ENCODE assay signal across 7 mouse cellular contexts in the genomic region with DNA sequence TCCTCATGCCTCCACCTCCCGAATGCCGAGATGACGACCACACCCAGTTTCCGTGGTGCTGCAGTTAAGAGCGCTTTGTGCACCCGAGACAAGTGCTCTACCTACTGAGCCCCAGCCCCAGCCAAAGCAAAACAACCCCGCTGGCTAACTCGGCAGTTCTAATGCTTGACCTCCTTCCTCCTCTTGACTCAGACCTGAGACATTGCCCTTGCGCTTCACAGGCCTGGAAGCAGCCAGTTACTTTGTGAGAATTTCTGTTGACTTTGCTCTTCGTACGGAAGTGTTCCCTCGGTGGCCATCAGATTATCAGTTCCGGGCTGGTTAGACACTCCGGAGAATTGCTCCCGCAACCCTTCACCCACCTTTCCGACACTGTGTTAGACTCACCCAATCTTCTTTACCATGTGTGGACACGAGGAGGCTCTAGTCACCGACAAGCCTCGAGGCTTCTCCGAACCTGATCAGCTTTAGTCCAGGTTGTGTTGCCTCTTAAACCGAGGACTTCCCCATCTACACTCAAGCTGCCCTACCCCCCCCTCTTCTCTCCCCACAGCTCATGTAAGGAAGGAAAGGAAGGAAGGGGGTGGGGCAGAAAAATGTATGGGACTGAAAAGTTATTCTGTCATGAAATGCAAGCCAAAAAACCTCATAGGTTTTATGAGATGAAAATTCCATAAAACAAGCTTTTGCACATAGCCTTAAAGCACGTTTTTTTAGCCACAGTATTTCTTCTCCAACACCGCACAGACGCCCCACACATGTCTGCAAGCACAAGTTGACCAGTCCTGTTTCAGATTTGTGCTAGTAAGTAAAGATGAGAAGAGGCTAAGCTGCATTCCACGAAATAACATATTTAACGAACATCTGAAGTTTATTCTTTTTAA. TPM values are rescaled to one million over a fixed set of nuclear protein-coding genes. Genes with fewer than 3 reads are reported as not detected.
A peak's percentile ranks its signal among the peaks of the same experiment; 100 is the strongest.
DNase-seq lines count a peak whose midpoint lies in the region; ATAC-seq and TF ChIP-seq lines count a peak whose summit lies in the region.

No protein-coding gene starts in this region.

- no peaks in the 10 kb centered on the region for H3K9me3 ChIP-seq in E14TG2a.4 (ENCODE audit: low read length)
- no peaks in the 10 kb centered on the region for H3K9me3 ChIP-seq in stomach, embryonic 16.5 days (replicated peaks; ENCODE audit: control insufficient read depth, low read length)

- ATAC-seq in activated CD4-positive, CD25-positive, alpha-beta regulatory T cell, adult 4 months = peak; percentile 60
- peak; percentile 57 to 77 for ATAC-seq in hematopoietic stem cell, adult 5-6 weeks (replicated peaks in 1 of 2; ENCODE audit: insufficient read depth in 1 of 2, low FRiP score in 2 of 2, low TSS enrichment in 1 of 2, low read depth in 1 of 2, poor library complexity in 2 of 2, severe bottlenecking in 2 of 2)
- ATAC-seq in stomach, embryonic 16.5 days (ENCODE audit: insufficient read depth, low FRiP score) = 0 out of 2 replicates have a peak, but pooled peaks have one; percentile 5

- peak overlapping the region; percentile 50 for H3K9ac ChIP-seq in stomach, embryonic 16.5 days (ENCODE audit: low read length)

- H3K36me3 ChIP-seq in E14TG2a.4 (ENCODE audit: insufficient read depth, low read length) = no peaks in the 10 kb centered on the region
- no peaks in the 10 kb centered on the region for H3K36me3 ChIP-seq in stomach, embryonic 16.5 days (ENCODE audit: control insufficient read depth, insufficient read depth, low read length)

- TF ChIP-seq POLR2A in lung, adult 2 months (IDR thresholded peaks at IDR 0.05; ENCODE audit: borderline replicate concordance, extremely low read depth, low read depth, low read length) = peak; percentile 44; the same call in 1 of the 2 replicates

- peak overlapping the region; percentile 85 for H3K27ac ChIP-seq in stomach, embryonic 16.5 days (ENCODE audit: low read length)

- peak overlapping the region; percentile 68 for H3K4me3 ChIP-seq in E14TG2a.4 (replicated peaks; ENCODE audit: low read length)
- peak overlapping the region; percentile 66 for H3K4me3 ChIP-seq in lung, adult 2 months (replicated peaks; ENCODE audit: extremely low read depth, low read depth, low read length)
- H3K4me3 ChIP-seq in stomach, embryonic 16.5 days (replicated peaks; ENCODE audit: low read length) = peak overlapping the region; percentile 9

- peak overlapping the region; percentile 42 for H3K4me2 ChIP-seq in stomach, embryonic 16.5 days (ENCODE audit: low read depth, low read length)

- no peak for TF ChIP-seq CTCF in E14TG2a.4 (conservative IDR thresholded peaks at IDR 0.05; ENCODE audit: low read length)
- TF ChIP-seq CTCF in lung, adult 2 months (IDR thresholded peaks at IDR 0.05; ENCODE audit: insufficient read depth, low read length) = no peak

- H3K4me1 ChIP-seq in E14TG2a.4 (replicated peaks; ENCODE audit: low read depth, low read length) = peaks cover 40% of the 10 kb centered on the region
- peaks cover 21% of the 10 kb centered on the region for H3K4me1 ChIP-seq in lung, adult 2 months (ENCODE audit: control insufficient read depth, insufficient read depth, low read length)
- H3K4me1 ChIP-seq in stomach, embryonic 16.5 days (ENCODE audit: control insufficient read depth, insufficient read depth, low read length) = peaks cover 17% of the 10 kb centered on the region

- peaks cover 8% of the 10 kb centered on the region; the same call in 1 of the 2 replicates for H3K27me3 ChIP-seq in E14TG2a.4 (ENCODE audit: insufficient read depth, low read length)
- H3K27me3 ChIP-seq in stomach, embryonic 16.5 days (ENCODE audit: control insufficient read depth, insufficient read depth, low read length) = no peaks in the 10 kb centered on the region

- no peak for DNase-seq in lung, adult 2 months
- DNase-seq in cerebellum, postnatal 25 days = no peak
- DNase-seq in cerebellum, postnatal 36 days = no peak

- 9% methylated on average over 26 of the region's 26 CpGs for WGBS in lung, adult 2 months
- WGBS in stomach, embryonic 16.5 days = 47% methylated on average over 26 of the region's 26 CpGs

RNA-seq across cellular contexts. Expression of a gene that starts 44.1 kb away (rescaled TPM):
- polyA plus RNA-seq in activated CD4-positive, CD25-positive, alpha-beta regulatory T cell, adult 4 months (2017; shearing (Covaris generic)) = 10 to 100 TPM; 70.1 to 72.4 TPM
- total RNA-seq in hematopoietic stem cell, adult 5-6 weeks (2017) = 18.8 and 24.3 TPM in 2 replicates
- polyA plus RNA-seq in lung, adult 2 months (2012; rRNA removed) = 23.1 and 23.8 TPM in 2 replicates
- 5.6 and 7.0 TPM in 2 replicates for polyA plus RNA-seq in stomach, embryonic 16.5 days (2015; fragmentation: Nextera tagmentation; extraction: Ambion mirVana)

Comparison
In these comparisons a context has a peak if more than half of its experiments do, and no peak if none do; other contexts are left out.
1. H3K4me3 ChIP-seq: peak in every context shown above with its lines; median percentile 68 in E14TG2a.4; 66 in lung, adult 2 months; 9 in stomach, embryonic 16.5 days.
2. ATAC-seq: peak in every context shown above with its lines; median percentile 67 in hematopoietic stem cell, adult 5-6 weeks; 60 in activated CD4-positive, CD25-positive, alpha-beta regulatory T cell, adult 4 months; 5 in stomach, embryonic 16.5 days.